Mouse (Mus musculus) frontal cortex, postnatal 10 days (tissue): ENCODE measurements around the gene Zfp428.
"Not testable (repeated sequence)": the region's sequence is repeated elsewhere in the genome, so short reads cannot be mapped to it uniquely, and the experiment has no call there.

ENCODE experiments used
- DNase-seq, 2 experiments: peaks; one replicate each; pipeline ENCODE4 v3.0.0; 2022; ENCODE audit warnings: low spot score in 2 of 2, mixed read lengths in 1 of 2

Gene Zfp428

DNA sequence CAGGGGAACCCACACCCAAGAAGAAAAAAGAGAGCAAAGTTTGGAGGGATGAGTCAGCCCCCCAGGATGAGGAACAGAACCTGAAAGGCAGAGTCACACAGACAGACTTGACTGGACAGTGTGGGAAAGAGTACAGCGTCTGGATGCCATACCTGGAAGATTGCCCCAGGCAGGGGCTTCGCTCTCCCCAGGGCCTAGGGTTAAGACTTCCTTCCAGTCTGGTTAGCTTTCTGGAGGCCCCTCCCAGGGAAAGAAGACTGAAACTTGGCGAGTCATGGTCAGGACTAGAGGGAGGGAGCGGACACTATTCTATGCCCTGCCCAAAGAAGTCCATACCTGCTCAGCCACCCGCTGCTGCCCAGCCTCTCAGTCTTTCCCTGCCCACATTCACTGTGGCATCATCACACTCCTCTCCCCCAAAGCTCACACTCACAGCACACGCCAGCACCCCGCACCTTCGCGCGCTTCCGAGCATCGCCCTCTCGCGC lies 25.8 kb upstream of the Zfp428 start:
- no peak for DNase-seq

DNA sequence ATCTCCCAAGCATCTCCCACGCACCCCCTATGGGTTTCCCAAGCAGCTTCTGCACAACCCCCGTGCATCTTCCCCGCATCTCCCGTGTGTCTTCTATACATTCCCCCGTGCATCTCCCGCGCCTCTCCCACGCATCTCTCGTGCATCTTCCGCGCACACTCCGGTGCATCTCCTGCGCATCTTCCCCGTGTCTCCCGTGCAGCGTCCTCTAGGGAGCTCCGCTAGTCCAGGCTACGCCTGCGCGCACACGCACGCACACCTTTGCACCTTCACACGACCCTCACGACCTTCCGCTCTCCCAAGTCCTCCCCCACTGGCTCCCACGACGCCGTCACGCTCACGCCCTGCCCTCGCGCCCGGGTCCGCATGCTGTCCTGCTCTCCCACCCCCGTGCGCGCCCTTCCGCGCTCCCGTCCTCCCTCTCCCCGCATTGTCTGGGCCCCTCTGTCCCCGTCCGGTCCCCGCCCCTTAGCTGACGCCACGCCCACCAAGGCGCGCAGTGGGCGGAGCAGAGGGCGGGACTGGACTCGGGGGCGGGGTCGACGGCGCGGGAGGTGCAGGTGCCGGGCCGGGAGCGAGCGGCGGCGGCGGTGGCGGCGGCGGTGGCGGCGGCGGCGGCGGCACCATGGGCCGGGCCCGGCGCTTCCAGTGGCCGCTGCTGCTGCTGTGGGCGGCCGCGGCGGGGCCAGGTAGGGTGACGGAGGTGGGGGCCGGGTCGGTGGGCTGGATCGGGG lies 25.2 kb upstream of the Zfp428 start, which contains the start of gene Cadm4:
Cadm4 (plus strand) TSS at position 550 of the 734 bp plus-strand sequence.
- peak; percentile 80 to 91 for DNase-seq

DNA sequence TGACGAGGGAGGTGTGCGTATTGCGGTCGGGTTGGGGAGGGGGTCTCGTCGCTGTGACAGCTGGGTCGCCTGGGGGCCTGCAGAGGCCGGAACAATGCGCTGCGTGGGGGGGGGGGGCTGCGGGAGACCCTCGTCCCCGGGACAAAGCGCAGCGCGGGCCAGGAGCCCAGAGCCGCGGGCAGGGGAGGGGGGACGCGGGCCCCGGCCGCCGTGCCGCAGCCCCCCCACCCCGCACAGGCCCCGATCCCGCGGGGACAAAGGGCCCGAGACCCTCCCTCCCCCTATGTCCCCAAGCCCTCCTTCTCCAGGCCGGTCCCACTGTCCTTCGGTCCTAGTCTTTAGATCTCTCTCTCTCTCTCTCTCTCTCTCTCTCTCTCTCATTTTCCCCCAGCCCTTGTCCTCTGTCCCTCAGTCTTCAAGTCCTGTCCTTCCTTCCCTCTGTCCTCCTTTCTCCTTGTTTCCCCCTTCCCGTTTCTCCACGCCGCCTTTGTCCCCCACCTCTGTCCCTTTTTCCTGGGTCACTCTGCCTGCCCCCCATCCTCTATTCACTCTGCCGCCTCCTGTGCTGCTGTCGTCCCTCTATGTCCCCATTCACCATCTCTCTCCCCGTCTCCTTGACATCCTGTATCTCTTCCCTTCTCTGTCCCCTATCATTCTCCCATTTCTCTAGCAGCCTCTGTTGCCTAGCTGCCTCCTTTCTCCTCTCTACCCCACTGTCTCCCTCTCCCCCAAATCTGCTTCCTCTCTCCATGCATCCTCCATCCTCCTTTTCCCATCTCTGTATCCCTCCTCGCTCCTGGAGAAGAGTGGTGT lies 24.4 kb upstream of the Zfp428 start:
- DNase-seq: no peak

DNA sequence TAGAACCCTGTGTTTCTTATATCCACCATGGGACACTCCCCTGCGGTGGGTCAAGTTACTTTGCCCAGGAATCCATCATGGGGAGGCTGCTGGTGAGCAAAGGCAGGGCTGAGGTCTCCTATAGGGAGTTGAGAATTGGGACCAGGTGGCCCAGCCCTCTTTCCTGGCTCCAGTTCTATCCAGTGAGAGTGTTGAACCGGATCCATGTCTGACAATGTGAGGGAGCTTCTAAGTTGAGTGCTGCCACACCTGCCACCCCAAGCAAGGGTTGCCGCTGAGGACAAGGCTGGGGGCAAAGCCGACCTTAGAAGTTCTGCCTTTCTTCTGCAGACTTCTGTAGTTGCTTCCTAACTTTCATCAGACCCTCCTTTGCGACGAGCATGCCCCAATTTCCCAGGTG lies 23.5 kb upstream of the Zfp428 start:
- not testable (repeated sequence) for DNase-seq

DNA sequence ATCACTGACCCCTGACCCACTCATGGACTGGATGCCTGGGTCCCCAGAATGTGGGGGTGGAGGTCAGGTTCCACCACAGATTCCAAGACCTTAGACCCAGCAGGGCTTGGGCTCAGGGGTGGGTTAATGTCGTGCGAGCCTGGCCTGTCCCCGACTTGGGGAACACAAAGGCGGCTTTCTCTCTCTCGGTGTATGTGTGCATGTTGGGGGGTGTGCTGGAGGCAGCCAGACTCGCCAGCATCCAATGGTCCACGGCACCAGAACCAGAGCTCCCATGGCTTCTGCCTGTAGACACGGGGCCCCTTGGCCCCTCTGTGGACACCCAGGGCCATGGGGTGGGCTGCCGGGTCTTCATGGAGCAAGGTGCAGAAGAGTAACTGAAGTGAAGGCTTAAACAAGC lies 21.3 kb upstream of the Zfp428 start:
- no peak for DNase-seq

DNA sequence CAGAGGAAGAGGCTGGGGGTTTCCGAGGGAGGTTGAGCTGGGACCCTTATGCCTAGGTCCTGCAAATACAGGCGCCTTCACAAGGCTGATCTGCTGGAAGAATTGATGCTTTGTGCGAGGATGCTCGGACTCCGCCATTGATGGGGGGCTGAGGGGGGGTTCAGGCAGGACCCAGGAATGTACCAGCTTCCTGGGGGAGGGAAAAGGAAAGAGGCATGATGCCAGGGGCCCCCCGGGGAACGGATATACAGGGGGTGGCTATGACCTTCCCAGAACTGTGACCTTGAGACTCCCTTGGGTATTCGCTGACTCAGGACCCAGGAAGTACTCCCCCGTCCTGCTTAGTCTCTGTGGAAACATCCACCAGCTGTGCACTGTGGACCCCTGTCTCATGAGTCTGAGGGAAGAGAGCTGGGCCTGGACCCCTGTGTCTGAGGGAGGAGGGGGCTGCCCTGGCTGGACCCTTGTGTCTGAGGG lies 20.1 kb upstream of the Zfp428 start:
- DNase-seq: no peak

DNA sequence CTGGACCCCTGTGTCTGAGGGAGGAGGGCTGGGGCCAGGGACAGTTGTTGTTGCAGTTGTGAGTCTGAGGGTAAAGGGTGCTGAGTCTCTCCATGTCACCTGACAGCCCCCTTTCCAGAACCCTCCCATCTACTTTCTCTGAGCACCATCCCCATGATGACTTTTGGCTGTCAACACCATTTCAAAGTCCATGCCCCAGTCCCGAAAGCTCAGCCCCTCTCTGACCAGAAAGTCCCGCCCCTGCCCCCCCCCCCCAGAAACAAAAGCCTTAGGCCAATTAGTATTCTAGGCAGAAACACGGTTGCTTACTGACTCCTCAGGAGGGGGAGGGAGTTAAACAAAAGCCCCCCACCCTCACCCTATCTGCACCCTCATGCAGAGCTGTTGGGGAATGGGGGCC lies 19.4 kb upstream of the Zfp428 start:
- no peak for DNase-seq

DNA sequence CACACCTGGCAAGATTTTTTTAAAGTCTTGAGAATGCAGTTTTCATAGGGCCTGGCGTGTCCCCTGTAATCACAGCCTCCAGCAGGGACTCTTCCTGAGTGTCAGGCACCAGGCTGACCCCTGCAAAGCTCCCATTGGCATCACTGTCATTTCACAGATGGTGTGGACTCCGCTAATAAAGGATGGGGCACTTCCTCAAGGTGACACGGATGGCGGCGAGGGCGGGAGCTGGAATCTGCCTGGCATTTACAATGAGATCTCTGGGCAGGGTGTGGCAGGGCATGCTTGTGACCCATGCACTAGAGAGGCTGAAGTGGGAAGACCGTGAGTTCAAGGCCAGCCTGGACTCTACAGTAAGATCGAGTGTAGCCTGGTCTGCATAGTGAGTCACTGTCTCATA lies 18.5 kb upstream of the Zfp428 start:
- no peak for DNase-seq

DNA sequence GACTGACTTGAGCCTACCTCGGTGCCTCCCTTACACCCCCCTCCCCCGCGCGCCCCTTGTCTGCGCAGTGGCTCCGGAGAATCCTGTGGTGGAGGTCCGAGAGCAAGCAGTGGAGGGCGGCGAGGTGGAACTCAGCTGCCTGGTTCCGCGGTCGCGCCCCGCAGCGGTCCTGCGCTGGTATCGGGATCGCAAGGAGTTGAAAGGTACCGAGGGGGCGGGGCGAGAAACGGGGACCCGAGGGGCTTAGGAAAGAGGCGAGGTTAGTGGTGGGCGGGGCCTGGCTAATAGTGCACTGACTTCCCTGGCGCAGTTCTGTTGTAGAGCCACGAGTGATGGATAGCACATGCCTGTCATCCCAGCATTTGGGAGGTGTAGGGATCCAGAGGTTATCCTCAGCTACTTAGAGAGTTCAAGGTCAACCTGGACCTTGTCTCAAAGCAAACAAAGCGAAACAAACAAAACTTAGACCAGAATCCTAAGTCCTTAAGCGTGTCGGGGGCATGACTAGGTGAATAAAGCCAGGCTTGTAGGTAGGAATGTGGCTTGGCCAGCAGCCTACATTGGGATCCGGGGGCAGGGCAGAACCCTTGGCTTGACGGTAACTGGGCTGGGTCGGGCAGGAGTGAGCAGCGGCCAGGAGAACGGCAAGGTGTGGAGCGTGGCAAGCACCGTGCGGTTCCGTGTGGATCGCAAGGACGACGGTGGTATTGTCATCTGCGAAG lies 6.8 kb upstream of the Zfp428 start:
- no peak for DNase-seq

DNA sequence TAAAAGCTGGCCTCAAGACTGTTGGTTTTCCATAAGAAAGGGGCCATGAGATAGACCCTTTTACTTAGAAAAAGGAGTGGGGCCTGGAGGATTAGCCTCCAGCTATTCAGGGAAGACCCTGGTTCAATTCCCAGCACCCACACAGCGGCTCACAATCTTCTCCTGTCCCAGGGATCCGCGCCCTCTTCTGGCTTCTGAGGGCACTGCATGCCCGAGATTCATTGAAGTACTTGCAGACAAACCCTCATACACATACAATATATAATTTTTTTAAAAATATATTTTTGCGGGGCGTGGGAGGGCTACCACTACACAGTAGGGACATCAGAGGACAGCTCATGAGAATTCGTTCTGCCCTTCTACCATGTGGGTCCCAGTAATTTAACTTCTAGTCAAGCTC lies 5.9 kb upstream of the Zfp428 start:
- DNase-seq: no peak

DNA sequence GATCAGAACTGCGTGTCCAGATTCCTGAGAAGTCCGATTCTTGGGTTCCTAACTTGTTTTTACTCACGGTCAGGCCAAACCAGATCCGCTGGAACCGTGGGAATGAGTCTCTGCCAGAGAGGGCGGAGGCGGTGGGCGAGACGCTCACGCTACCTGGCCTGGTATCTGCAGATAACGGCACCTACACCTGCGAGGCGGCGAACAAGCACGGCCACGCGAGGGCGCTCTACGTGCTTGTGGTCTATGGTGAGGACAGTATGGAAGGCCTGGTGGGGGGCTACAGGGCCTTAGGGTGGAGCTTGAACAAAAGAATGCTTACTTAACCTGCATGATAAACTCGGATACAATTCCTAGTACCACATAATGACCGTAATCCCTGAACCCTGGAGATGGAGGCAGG lies 5.3 kb upstream of the Zfp428 start:
- no peak for DNase-seq

DNA sequence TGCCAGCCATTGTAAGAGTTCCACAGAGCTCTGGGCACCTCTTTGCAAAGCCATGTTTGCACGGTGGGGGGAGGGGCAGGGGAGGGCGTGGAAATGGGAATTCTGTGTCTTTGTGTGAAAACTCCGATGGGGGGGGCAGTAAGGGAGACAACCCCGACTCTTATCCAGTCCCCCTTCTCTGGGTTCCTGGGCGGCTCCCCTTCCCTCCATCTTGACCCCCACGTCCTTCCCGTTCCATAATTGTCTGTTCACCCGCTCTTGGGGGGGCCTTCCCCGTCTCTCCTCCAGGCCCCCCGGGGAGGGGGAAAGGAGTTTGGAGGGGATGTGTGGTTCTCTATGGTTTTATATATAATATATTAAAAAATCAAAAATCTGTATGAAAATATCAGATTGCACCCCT lies 2.8 kb upstream of the Zfp428 start:
- no peak for DNase-seq

DNA sequence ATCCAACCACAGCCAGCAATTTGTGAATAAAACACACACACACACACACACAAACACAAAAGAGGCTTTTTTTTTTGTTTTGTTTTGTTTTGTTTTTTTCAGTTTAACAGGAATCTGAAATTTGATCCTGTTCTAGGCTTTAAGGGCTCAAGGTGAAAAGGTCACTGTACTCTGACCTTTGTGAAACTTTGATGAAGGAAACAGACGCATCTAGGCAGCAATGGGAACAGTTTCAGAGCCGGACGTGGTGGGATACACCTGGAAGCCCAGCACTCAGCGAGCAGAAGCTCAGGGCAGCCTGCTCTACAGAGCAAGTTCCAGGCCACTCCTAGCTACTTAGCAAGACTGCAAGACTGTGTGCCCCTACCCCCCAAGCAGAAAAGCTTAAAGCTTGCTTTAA lies 1.9 kb upstream of the Zfp428 start:
- no peak for DNase-seq

DNA sequence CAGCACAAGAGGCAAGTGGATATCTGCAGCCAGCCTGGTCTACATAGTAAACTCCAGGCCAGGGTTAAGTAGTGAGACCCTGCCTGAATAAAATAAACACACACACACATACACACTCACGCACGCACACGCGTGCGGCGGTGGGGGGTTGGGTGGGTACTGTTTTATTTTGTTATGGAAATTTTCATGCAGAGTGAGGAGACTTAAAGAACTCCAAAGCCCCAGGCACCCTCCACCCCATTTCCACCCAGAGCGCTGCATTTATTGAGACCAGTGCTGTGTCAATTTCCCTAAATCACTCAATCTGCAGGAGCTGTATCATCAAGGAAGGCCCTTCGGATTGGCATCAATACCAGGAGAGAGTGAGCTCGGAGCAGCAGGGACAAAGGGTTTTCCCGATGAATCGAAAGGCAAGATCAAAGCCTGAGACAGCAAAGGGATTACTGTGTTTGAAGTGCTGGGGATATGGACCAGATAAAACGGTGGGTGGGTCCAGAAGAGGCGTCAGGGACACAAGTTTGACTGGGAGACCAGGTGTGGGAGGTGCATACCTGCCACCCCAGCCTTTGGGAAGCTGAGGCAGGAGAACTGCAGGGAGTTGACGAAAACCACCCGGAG lies 1.2 kb upstream of the Zfp428 start:
- DNase-seq: no peak

DNA sequence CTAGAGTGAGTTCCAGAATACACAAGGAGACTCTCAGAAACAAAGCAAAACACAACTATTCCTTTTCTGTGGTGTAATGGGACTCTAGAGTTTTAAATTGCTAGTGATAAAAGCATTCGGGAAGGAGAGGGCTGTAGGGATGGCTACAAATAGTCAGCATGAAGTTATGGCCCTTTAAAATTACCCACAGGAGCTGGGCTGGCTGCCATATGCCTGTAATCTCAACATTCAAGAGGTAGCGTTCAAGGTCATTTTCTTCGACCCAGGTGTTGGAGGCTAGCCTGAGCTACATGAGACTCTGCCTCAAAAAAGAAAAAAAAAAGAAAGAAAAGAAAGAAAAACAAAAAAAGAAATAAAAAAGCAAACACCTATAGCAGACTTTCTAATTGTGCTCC lies 744 bp upstream of the Zfp428 start:
- no peak for DNase-seq

DNA sequence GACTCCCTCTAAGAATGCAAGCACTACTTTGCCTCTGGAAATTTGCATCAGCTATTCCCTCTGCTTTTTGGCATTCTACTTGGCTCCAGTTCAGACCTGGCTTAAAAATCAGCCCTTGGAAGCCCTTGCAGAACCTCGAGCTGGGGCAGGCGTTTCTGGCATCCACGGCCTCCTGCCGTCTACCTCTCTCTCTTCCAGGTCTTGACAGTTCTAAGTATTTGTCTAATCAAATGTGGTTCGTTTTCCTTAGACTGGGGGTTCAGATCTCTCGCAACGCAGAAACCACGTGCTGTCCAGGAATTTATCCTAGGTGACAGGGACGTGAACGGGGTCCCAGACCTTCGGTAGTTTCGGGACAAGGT lies 349 bp upstream of the Zfp428 start:
- no peak for DNase-seq

DNA sequence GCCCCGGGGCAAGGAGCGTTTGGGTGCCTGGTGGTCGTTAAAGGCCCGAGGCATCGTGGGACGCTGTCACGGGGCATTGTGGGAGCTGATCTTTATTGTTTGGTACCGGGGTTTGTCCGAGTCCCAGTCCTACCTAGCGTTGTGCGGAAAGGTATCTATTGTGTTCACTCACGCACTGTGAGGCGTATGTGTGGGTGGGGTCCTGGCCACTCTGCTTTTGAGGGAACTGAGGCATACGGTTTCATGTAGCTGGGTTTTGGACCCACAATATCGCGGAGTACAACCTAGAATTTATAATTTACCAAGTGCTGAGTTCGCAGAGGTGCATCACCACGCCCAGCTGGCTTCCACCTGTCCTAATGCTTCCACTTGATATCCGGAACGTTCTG lies 914 bp downstream of the Zfp428 start:
- no peak for DNase-seq

DNA sequence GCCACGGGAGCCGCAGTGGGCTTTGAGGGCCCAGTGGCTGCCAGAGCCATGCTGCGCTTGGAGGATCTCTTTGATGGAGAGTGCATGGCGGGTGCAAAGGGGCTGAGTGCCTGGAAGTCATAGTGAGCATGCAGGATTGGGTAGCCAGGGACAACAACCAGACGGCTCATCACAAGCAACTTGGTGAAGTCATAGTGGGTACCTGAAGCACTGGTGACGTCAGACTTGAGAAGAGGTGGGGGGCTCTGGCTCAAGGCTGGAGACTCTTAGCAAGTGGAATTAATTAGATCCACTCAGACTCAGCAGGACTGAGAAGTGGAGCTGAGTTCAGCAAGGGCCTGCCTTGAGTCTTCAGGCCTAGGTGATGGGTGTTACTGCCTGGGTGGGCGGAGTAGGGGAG lies 5.5 kb downstream of the Zfp428 start, which contains the start of gene AC161166.1:
AC161166.1 (minus strand) TSS at position 101 of the 400 bp plus-strand sequence.
- DNase-seq: no peak

DNA sequence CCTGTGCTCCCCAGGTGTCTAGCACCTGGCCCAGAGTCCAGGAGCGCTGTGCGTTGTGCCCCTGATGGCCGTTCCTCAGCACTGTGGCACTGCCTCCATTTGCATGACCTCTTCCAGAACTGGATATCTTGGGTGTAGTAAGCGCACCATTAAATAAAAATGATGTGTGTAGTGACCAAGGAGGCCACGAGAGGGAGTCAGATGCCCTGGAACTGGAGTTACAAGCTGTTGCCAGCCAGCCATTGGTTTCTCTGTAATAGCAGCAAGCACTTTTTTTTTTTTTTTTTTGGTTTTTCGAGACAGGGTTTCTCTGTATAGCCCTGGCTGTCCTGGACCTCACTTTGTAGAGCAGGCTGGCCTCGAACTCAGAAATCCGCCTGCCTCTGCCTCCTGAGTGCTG lies 9.5 kb downstream of the Zfp428 start:
- peak in 1 of 2 experiments; percentile 44 for DNase-seq

DNA sequence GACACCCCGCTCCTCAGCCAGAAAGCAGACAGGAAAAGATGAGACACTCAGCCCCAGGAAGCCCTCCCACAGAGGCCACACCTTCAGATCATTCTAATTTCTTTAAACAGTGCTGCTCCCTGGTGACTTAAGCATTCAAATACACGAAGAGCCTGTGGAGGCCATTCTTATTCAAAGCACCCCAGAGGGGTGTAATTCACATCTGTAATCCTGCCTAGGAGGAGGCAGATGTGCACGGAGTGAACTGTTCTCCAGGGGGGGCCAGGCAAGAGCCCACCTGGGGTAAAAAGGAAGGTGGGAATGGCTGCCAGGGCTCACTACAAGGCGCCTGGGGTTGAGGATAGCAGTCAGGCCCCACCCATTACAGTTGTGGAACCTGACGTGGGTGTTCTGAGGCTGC lies 10.3 kb downstream of the Zfp428 start:
- DNase-seq: no peak

DNA sequence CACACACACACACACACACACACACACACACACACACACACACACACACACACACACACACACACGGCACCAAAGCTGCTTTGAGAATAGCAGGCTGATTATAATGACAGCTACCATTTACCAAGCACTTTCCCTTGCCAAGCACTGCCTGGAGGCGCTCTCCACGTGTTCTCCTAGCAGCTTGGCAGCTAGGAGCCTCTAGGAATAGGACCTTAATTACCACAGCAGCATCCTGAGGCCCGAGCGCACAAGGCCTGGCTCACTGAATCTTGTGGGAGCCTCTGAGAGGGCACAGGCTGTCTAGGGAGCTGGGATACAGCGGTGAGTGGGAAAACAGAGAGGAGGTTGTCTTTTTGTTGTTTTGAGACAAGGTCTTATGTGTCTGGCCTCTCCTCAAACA lies 10.8 kb downstream of the Zfp428 start:
- DNase-seq: no peak

DNA sequence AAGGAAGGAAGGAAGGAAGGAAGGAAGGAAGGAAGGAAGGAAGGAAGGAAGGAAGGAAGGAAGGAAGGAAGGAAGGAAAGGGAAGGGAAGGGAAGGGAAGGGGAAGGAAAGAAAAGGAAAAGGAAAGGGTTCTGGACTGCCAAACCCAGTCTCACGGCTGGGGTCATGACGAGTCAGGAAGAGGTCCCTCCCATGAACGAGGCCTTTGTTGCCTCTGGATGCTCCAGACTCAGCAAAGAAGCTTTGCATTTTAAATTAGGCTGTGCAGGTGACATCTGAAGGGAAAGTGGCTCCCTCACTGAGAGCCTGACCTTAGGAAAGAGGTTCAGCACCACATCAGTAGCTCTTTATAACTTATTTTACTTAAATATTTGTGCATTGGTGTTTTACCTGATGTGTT lies 12.3 kb downstream of the Zfp428 start:
- DNase-seq: no peak
